Mouse (Mus musculus) left cerebral cortex, postnatal 10 days (tissue): ENCODE measurements around the gene Wipf2. TPM values are rescaled to one million over a fixed set of nuclear protein-coding genes. Genes with fewer than 3 reads are reported as not detected.

ENCODE experiments used
- DNase-seq, 2 experiments: peaks; one replicate each; pipeline ENCODE4 v3.0.0; 2021 to 2022; ENCODE audit warnings: low spot score in 2 of 2, mixed read lengths in 1 of 2; ENCODE audit errors: extremely low spot score in 1 of 2
- intact Hi-C: fragments of 180-260 bp; cut with DNase I; formaldehyde crosslinking; loops from one replicate; pipeline ENCODE4 v1.15.1; 2025
- total RNA-seq, 2 experiments: library from RNA; stranded (reverse); gene quantifications; 2 replicates each; pipeline ENCODE4 v1.2.3; 2021

Wipf2 gene
- total RNA-seq, 2 experiments from 2014 or later = 28.5 to 29.6 TPM

DNA sequence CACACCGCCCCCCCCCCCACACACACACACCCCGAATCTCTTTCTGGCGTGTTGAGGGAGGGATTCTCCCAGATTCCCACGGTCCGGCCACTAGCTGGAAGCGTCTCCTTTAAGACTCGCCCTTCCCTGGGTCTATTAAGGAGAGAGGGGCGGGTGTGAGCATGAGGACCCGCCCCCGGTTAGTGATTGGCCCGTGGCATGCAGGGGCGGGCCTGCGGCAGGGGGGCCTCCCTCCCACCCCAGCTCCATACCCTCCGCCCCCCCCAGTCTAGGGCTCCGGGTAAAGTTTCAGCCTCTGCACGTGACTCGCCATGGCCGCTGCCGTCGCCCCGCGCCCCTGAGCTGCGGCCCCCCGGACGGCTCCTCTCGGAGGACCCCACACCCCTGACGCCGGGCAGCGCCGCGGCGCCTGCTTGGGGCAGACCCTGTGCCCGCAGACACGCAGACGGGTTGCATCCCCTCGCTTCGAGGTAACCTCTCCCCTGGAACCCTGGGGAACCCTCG lies 74.0 kb downstream of the Wipf2 start:
- DNase-seq = peak in 1 of 2 experiments; percentile 93
- intact Hi-C loops = no loop called here

DNA sequence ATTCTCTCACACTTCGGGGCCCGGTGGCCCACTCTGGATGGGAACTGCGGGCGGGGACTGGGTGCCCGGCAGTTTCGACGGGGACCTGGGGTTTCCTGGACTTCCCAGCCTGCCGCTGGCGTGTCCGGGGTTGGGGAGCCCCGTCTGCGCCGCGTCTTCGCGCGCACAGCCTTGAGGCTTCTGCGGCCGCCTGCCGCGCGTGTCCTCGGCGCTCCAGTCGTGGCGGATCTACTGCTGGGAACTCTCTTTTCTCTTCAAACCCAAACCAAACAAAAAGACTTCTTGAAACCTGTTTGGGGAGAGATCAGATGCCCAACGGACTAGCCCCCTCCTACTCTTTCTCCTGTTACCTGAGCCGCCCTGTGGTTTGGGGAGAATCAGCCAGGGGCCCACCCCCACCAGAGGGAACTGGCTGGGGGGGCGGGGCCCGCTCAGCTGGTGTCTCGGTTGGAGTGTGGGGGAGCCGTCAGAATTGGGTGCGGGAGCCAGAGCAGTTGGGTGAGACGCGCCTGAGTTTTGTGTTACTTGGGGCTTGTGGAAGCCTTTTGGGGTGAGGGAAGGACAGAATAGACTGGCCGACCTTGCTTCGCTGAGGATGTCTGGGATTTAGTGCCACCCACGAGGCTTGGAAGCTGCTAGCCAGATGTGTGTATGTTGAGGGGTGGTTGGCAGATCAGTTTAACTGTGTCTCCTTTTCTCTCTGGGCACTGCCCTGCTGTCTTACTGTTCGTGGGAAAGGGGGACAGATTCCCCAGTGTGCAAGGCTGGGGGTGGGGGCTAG lies 74.7 kb downstream of the Wipf2 start:
- intact Hi-C loops = no loop called here
- peak in 1 of 2 experiments; percentile 72 for DNase-seq

DNA sequence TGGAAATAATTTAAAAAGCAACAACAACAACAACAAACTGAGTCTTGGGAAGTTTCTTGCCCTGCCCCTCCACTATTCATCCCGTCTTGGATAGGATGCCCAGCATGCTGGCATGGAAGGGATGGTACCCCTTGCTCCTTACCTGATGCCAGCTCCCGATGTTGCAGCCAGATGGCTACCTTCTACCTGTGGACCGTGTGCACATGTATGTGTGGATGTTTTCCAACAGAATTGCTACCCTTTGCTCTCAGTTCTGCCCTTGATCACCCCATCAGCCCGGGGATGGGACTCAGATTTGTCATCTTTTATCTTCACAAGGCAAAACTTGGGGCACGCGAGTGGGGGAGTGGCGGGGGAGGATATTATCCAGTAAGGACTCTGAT lies 75.3 kb downstream of the Wipf2 start:
- no peak for DNase-seq
- intact Hi-C loops = no loop called here

DNA sequence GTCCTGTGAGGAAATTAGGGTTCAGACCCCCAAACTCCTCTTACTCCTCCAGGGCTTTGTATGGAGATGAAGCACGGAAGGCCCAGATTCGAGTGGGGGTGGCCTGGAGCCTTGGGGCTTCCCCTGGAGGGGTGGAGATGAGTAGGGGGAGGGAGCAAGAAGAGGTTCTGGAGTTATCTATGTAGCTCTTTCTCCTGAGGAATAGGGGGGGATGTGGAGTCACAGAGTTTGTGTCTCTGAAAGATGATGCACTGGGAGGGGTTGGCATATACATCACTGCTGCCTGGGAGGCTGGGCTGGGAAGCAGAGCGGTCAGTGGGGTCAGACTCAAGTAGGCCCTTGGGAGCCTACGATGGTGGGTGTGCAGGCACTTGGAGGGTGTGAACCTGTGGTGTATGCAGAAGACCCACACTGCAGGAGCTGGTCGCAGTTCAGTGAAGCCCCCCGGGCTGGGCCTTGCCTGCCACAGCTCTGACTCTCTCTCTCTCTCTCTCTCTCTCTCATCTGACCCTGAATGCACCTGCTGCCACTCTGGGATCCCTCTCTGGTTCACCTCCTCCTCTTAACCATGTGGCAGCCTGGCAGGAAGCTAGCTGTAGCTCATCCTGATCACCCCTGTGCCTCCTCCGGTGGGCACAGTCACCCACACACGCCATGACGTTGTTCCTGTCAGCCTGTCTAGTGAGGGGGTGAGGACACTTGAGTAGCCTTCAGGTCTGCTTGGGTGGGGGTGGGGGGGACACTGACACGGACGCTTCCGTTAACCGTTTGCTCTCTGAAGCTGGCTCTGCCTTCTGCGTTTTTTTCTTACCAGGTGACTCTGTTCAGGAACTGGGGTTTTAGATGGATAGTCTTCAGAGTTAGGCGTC lies 75.9 kb downstream of the Wipf2 start:
- no peak for DNase-seq
- intact Hi-C loops = no loop called here

DNA sequence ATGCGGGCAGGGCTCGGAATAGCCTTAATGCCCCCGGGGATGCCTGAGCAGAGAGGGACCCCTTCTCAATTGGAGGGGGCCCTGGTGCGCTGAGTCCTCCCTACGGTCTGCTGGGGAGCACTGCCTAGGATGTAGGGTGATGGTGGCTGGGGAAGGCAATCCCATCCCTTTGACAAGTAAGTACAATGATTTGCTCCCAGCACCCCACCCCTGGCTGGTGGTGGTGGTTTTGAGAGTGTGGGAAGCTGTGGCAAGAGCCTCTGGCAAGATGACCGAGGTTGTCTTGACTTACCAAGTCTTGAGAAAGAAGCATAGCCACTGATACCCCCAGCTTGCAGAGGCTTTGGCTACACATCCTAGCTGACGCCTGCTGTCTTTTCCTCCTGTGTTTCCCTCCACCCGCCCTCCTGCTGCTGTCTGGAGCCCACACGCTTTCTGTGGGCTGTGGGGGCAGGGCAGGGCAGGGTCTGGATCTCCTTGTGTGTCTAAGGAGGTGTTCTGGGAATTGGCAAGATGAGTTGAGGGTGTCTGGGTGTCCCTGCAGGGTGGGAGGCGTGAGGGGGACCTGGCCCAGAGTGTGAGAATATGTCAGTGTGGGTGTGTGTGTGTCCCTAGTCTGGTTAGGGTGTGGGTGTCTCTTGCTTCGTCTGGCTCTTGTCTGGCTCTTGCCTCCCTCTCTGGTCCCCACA lies 76.7 kb downstream of the Wipf2 start:
- intact Hi-C loops = no loop called here
- peak in 1 of 2 experiments; percentile 74 for DNase-seq

DNA sequence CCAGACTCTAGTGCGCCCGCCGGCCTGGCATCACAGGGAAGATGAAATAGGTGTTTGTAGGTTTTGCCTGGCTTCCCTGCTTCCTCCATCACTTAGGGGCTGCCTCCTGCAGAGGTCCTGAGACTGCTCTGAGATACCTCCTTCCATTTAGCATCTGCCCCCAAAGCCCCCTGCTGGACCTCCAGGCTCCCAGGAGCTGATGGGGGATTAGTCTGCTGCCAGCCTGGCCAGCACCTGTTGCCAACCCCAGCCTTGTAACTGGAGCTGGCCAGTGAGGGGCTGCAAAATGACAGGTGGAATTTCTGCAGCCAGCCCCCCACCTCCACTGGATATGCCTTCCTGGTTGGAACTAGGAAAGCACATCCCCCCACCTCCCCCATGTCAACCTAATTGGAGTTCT lies 77.3 kb downstream of the Wipf2 start:
- intact Hi-C loops = no loop called here
- no peak for DNase-seq

DNA sequence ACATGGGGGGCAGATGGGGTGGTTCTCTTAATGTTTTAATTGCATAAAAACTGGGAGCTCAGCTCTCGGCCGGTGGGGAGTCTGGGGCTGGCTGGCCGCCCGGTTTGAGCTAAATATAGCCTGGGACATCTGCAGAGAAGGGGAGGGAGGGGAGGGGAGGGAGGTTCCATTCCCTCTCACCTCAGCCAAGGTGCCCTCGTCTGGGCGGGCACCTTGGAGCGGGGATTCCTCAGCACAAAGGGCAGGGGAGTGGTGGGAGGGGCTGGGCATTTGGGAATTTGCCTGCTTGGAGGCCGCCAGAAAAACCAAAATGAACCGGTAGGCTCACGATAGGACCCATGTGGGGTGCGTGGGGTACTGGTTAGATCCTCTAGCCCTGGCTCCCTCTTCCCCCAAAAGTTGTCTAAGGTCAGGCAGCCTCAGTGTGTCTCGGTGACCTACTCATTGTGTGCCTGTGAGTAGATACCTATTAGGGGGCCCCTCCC lies 77.9 kb downstream of the Wipf2 start:
- DNase-seq = peak; percentile 73 to 89
- intact Hi-C loops = no loop called here

DNA sequence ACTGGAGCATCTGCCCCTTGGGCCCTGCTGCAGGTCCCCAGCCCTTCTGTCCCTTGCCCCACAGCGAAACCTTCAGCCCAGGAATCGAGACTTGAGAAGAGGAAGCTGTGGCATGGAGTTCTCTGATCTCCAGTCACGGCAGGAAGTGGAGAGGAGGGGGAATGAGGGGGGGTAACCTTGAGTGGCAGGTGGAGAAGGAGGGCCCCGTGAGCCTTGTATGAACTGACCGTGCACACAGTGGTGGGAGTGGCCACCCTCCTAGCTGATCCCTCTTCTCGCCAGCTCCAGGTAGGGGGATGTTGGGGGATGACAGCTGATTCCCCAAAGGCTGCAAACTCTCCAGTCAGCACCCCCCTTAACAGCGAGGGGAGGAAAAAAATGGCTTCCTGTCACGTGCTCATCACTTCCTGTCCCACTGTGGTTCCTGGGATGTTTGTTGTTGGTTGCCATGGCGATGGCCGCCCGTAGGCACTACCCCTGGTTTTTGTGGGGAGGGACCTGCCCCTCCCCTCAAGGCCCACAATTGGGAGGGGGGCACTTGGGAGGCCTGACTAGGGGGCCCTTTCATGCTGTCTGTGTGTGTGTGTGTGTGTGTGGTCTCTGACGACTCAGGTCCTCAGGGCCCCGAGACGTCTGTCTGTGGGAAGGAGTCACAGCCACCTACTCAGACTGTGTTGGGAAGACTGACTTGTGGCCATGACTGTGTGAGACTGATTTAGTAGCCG lies 78.5 kb downstream of the Wipf2 start:
- intact Hi-C loops = no loop called here
- peak in 1 of 2 experiments; percentile 90 for DNase-seq

DNA sequence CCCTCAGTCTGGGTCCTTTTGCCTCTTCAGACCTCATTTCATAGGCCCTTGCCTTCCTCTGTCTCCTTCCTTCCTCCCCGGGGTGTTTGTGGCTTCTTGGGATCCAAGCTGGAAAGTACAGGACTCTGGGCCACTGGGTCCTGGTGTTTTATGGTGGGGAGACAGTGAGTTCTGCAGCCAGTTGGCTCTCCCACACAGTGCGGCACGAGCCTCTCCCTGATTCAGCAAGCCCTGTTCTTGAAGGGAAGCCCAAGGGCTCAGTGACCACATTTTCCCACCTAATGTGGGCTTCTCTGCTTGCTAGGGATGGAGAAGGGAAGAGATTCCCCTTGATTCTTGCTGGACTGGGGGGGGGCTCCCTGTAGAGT lies 79.1 kb downstream of the Wipf2 start:
- DNase-seq = no peak
- intact Hi-C loops = no loop called here

DNA sequence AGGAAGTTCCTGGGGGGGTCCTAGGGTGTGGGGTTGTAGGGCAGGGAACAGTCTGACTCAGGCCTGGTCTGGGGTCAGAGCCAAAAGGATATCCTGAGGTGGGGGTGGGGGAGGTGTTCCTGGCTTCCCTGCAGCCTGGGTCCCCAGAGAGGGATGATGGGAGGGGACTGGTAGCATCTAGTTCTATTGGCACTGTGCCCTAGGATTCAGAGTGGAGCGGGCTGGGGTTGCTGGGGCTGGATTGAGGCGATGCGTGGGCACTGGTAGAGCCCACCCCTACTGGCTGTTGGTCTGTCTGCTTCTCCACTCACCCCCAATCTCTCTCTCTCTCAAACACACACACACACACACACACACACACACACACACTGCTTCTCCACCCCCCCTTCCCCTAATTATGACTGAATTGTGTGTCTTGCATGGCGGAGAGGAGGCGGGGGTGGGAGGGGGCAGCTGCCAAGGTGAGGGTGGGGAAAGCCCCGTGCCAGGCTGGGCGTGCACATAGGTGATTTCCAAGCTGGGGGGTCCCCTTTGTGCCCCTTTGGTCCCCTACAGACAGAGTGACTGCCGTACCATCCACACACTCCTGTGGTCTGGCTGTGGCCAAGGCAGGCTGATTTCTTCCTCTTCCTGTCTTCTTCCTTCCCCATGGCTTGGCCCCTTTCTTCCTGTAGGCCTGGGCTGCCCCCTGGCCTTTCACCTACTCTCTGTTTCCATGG lies 79.6 kb downstream of the Wipf2 start:
- intact Hi-C loops = no loop called here
- DNase-seq = peak in 1 of 2 experiments; percentile 83

DNA sequence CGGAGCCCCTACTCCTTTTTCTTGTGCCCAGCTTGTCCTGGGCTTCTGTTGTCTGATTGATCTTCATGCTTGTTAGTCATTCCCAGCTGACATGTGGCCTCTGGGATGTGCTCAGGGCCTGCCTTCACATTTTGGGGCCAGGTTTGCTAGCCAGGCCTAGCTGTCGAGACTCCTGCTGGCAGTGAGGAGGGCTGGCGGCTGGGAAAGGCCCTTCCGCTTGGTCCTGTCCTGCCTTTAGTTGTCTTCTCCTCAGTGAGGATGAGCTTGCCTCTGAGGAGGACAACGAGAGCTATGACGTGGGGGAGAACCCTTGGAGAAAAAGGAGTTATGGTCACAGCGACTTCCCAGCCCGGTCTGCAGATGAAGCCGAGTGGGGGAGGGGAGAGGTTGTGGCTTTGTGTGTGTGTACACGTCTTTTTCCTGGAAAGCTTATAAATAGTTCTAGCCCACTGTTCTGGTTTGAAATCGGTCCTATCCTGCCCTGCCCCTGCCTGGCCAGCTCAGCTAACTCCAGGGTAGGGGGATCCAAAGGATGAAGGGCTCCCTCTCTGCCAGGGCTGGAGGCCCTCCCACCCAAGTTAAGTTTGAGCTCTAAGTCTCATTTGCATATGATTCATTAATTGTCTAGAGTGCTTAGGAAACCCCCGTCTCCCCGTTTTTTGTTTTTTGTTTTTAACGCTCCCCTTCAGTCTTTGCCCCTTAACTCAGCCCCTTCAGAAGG lies 80.5 kb downstream of the Wipf2 start:
- intact Hi-C loops = no loop called here
- DNase-seq = peak in 1 of 2 experiments; percentile 80

DNA sequence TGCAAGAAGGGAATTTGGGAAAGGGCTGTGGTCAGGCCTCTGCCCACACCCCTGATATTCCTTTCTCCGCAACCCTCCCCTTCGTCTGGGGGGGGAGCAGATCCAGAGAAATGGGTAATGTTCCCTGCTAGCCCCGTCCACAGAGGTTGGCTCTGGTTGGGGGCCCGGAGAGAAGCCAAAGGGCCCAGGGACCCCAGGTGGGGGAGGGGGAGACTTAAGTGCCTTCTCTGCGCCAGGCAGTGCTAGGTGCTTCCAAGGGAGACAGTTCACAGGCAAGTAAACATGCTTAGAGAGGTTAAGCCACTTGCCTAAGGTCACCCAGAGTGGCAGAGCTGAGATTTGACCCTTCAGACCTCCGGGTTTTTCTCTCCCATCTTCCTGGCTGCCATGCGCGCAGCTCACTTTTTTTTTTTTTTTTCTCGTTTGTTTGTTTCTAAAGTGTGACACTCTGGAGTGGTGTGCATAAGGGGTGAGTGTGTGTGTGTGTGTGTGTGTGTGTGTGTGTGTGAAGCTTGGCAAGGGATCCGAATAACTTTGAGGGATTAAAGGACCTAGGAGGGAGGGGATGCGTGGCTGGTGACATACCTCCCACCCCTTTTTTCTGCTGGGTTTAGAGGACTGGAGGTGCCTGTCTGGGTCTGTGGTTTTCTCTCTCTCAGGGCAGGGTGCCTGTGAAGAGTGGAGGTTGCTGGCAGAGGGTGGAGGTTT lies 81.6 kb downstream of the Wipf2 start:
- intact Hi-C loops = no loop called here

DNA sequence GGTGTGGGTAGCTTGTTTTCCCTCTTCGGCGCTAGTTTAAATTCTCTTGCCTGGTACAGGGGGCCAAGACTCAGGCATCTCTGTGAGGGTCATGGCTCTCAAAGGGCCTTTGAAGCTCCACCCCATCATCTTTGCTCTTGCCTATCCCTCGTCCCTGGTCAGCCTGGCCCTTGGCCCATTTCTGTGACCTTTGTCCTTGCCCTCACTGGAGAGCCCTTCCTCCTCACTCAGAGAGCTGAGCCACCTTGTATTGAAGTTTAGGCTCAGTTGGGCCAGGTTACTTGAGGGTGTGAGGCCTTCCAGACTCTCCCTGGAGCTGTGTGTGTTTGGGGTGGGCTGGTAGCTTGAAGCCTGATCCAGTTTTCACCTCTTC lies 82.2 kb downstream of the Wipf2 start:
- intact Hi-C loops = no loop called here
- DNase-seq = no peak

More for the DNA sequence above, 81.6 kb downstream of the Wipf2 start:
- no peak for DNase-seq

DNA sequence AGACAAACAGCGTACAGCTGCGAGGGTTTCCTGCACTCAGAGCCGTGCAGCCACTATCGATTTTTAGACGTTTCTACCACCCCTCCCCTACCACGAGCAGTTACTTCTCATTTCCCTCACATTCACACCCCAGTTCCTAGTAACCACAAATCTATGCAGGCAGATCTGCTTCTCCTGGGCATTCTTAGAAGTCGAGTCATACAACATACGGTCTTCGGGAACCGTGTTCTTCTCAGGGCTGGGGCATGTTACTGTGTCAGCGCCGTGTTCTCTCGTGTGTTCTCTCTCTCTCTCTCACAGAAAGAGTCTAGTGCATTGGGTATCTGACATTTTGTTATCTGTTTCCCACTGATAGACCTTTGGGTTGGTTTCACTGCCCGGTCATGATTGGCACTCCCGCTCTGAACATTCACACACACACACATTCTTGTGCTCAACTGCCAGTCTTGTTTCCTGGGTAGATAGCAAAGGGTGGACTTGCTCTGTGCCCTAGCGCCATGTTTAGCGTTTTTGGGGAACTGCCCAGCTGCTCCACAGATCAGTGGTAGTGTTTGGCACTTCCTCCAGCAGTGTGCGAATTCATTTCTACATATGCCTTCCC lies 84.6 kb downstream of the Wipf2 start:
- intact Hi-C loops = no loop called here
- DNase-seq = no peak

DNA sequence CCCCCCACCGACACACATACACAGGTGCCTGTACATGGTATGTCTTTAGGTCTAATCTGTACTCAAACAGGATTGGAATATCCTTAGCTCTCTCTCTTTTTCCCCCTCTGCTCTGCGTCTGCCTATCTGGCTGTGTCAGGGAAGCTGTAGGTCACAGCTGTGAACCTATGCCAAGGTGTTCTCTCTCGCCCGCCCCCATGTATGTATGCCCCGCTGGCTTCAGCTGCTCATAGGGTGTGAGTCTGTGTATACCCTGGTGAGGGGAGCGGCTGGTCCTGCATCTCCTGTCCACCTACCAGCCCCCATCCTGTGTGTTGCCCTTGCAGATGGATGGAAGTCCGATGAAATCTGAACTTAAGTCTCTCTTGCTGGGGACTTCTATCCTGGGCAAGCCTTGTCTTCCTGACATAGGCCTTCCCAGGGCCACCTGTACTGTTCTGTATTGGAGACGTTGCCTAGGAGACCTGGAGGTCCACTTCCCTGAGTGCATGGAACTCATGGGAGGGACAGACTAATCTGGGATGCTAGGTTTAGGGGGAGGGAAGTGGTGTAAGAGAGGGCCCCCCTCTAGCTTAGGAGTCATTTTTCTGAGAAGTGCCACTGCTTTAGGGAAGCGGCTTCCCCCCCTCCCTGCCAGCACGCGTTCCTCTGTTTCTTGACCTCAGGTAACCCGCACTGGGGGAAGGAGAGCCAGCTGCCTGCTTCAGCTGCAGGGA lies 86.0 kb downstream of the Wipf2 start:
- intact Hi-C loops = no loop called here
- DNase-seq = no peak

DNA sequence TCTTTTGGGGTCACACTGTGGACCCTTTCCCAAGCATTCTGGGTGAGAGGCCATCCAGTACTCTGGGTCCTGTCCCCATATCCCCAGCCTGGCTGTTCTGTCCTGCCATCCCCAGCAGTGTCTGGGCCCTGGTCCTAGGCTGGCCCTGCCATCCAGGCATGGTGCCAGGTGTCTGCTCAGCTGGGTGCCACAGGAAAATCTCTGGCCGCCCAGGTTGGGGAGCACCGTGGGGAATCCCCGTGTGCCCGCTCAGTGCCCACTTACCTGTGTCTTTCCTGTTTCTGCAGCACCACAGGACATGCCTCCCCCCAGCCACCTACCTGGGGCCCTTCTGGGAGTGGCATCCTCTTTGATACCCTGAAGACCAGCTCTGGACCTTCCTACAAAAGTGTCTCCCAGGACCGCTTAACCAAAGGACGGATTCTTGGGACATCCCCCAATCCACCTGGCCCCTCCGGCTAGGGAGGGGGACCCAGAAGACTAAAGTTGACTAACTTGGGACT lies 86.6 kb downstream of the Wipf2 start:
- DNase-seq = no peak
- intact Hi-C loops = no loop called here
